Mouse (Mus musculus) intestine, embryonic 14.5 days (tissue): ENCODE data around the gene Gm6793. TPM values are rescaled to one million over a fixed set of nuclear protein-coding genes. Genes with fewer than 3 reads are reported as not detected.

ENCODE experiments used
- ATAC-seq: fragments of 200-750 bp; cut with Nextera tagmentation; replicated peaks from 2 replicates; pipeline ENCODE4 v1.8.0; 2017; ENCODE audit warnings: low read depth, moderate number of reproducible peaks, moderate TSS enrichment, moderate library complexity; ENCODE audit not compliant: low FRiP score, low TSS enrichment
- DNase-seq: peaks from one replicate; pipeline ENCODE4 v3.0.0-alpha.2; 2018; ENCODE audit warnings: low spot score
- H3K27ac ChIP-seq: fragments of 300-500 bp; sonication (generic); 2 replicates; pipeline ENCODE4 v1.5.1; 2014; ENCODE audit warnings: low read depth, mild to moderate bottlenecking, control low read depth
- H3K27me3 ChIP-seq: fragments of 300-500 bp; sonication (generic); replicated peaks from 2 replicates; pipeline ENCODE4 v1.6.1; 2014; ENCODE audit warnings: low read length, control low read depth; ENCODE audit not compliant: control insufficient read depth, insufficient read depth
- H3K36me3 ChIP-seq: fragments of 300-500 bp; sonication (generic); 2 replicates; pipeline ENCODE4 v1.6.1; 2014; ENCODE audit warnings: low read length, control low read depth; ENCODE audit not compliant: control insufficient read depth, insufficient read depth
- H3K4me1 ChIP-seq: fragments of 300-500 bp; sonication (generic); replicated peaks from 2 replicates; pipeline ENCODE4 v1.6.1; 2014; ENCODE audit warnings: low read length, control low read depth, mixed read lengths; ENCODE audit not compliant: control insufficient read depth, insufficient read depth
- H3K4me2 ChIP-seq: fragments of 300-500 bp; sonication (generic); 2 replicates; pipeline ENCODE4 v1.6.1; 2014; ENCODE audit warnings: low read length
- H3K4me3 ChIP-seq: fragments of 300-500 bp; sonication (generic); 2 replicates; pipeline ENCODE4 v1.5.1; 2014; ENCODE audit warnings: low read depth, low read length, control low read depth, mixed read lengths
- H3K9ac ChIP-seq: fragments of 300-500 bp; sonication (generic); 2 replicates; pipeline ENCODE4 v1.6.1; 2014; ENCODE audit warnings: mild to moderate bottlenecking, low read length
- H3K9me3 ChIP-seq: fragments of 300-500 bp; sonication (generic); 2 replicates; pipeline ENCODE4 v1.6.1; 2016; ENCODE audit warnings: low read length, control low read depth; ENCODE audit not compliant: control insufficient read depth
- WGBS: fragments of 180-500 bp; shearing (Covaris S2); extraction: QIAGEN DNeasy Blood & Tissue Kit; methylation state at CpG from one replicate; pipeline ENCODE4 v1.1.7; 2014; 5-methylcytosine and 5-hydroxymethylcytosine counted together
- polyA plus RNA-seq: library from polyadenylated mRNA; unstranded; fragments of >200 nt; fragmentation: Nextera tagmentation; extraction: Ambion mirVana; gene quantifications from 2 replicates; pipeline ENCODE4 v1.2.1, GENCODE M21; 2014

Gm6793 gene
- polyA plus RNA-seq, 1 experiment from 2014 or later, result 0.91 TPM

DNA sequence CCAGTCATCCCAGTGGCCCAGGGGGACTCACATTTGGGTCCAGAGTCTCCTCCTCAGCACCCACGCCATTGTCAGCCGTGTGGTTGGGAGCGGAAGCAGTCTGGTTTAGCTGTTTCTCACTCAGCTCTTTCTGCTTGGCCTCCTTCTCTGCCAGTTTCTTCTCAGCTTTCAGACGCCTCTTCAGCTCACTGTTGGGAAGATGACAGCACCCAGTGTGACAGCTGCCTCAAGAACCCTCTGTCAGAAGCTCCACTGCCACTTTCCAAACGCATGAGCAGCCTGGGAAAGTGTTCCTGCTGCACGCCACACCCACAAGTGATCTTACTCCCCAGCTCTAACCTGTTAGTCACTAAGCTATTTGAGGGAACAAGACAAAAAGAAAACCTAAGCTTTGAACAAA is 9.2 kb downstream of the Gm6793 start:
- H3K9me3 ChIP-seq, result no peaks in the 10 kb centered on the region
- no peak overlapping the region for H3K9ac ChIP-seq
- no peak overlapping the region for H3K27ac ChIP-seq
- no peaks in the 10 kb centered on the region for H3K27me3 ChIP-seq
- ATAC-seq (no peak), DNase-seq (no peak)
- H3K36me3 ChIP-seq, result peaks cover 56% of the 10 kb centered on the region
- no peak overlapping the region for H3K4me2 ChIP-seq
- peaks cover 5% of the 10 kb centered on the region for H3K4me1 ChIP-seq
- H3K4me3 ChIP-seq, result no peak overlapping the region
- 93% methylated on average over 6 of the region's 6 CpGs for WGBS

DNA sequence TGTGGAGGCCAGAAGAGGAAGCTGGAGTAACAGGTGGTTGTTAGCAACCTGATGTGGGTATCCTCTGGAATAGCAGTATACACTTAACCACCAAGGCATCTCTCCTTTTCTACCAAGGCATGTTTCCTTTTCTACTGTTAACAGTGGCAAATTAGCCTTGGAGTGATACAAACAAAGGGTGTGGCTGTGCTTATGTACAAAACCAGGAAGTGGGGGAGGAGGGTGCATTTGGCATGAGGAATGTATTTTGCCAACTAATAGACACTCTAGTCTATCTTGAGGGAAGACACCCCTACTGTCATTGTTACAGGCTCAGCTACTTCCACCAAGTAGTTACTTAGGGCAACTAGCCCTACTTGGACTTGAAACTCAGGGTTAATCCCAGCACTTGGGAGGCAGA is 10.1 kb downstream of the Gm6793 start:
- no peak overlapping the region for H3K4me3 ChIP-seq
- DNase-seq (no peak), ATAC-seq (no peak)
- H3K27ac ChIP-seq, result no peak overlapping the region
- no peak overlapping the region for H3K4me2 ChIP-seq
- no peak overlapping the region for H3K9ac ChIP-seq
- H3K4me1 ChIP-seq, result no peaks in the 10 kb centered on the region
- H3K36me3 ChIP-seq, result peaks cover 65% of the 10 kb centered on the region
- no peaks in the 10 kb centered on the region for H3K27me3 ChIP-seq
- H3K9me3 ChIP-seq, result no peaks in the 10 kb centered on the region

DNA sequence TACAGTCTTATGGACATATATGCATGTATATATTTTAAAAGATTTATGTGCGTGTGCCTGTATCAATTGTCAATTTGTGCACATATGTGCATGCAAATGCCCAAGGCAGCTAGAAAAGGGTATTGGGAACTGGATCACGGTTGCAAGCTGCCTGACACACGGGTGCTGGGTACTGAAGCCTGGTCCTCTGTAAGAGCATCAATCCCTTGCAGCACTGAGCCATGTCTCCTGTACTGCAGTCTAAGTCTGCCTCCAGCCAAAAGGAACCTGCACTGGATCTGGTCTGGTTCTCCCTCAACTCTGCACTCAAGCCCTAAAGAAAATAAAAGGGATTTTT is 22.2 kb downstream of the Gm6793 start:
- Histone ChIP-seq H3K4me3 (no peak overlapping the region), H3K4me1 (peaks cover 6% of the 10 kb centered on the region), H3K27ac (no peak overlapping the region), H3K9ac (no peak overlapping the region), H3K27me3 (no peaks in the 10 kb centered on the region), H3K4me2 (peak overlapping the region; percentile 85; the same call in 1 of the 2 replicates), H3K9me3 (no peaks in the 10 kb centered on the region), H3K36me3 (peaks cover 66% of the 10 kb centered on the region)
- no peak for ATAC-seq
- WGBS, result 67% methylated on average over 3 of the region's 3 CpGs
- peak; percentile 52 for DNase-seq

DNA sequence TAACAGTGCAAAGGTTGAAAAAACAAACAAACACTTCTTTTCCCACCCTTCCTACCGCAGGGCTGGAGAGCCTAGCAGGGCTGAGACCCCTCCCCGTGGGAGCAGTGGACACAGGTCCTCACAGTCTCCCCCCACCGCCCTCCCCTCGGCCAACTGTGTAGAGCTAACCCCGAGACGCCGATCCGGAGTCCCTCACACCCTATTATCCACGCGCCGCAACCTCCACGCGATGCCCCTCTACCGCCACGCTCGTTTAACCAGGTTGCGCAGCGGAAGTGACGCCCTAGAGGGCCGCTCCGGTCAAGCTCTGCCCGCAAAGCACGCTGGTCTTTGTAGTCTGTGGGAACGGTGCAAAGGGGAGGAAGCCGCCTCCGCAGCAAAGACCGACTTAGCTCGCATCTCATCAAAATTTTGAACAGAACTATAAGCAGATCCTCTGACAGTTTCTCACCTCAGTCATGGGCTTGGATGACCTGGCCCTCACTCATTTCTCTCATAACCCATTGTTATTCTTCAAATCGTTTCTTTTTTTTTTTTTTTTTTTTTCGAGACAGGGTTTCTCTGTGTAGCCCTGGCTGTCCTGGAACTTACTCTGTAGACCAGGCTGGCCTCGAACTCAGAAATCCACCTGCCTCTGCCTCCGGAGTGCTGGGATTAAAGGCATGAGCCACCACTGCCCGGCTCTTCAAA is 22.7 kb downstream of the Gm6793 start, which contains the start of gene Adat1:
TSS of gene Adat1 (minus strand) at position 290 of the 690 bp plus-strand sequence.
- 4% methylated on average over 32 of the region's 33 CpGs for WGBS
- peak; percentile 93 for ATAC-seq
- peak within 1 kb of the TSS; percentile 79 for H3K9ac ChIP-seq
- no peaks in the 10 kb centered on the region for H3K27me3 ChIP-seq
- H3K27ac ChIP-seq, result no peak within 1 kb of the TSS
- peaks cover 6% of the 10 kb centered on the region for H3K4me1 ChIP-seq
- peaks cover 65% of the 10 kb centered on the region for H3K36me3 ChIP-seq
- H3K4me3 ChIP-seq, result peak within 1 kb of the TSS; percentile 79
- DNase-seq, result peak; percentile 93
- H3K4me2 ChIP-seq, result peak within 1 kb of the TSS; percentile 85
- H3K9me3 ChIP-seq, result no peaks in the 10 kb centered on the region

DNA sequence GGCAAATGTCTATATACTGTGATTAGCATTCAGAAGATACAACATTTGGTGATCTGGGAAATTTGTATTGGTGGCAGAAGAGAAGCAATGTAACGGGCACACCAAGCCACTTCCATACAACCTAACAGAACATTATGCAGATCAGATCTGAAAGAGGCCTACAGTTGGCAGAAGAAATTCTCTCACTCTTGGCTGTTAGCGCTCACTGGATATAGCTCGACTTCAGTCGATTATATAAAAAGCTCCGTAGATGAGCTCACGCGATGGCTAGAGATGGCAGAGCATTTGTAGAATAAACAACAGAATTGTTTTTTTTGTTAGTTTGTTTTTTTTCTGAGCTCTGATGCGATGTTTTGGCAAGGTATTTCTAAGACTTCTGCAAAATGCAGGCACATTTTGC is 23.6 kb downstream of the Gm6793 start:
- DNase-seq (no peak), ATAC-seq (no peak)
- 52% methylated on average over 8 of the region's 8 CpGs for WGBS
- H3K9me3 ChIP-seq, result no peaks in the 10 kb centered on the region
- peaks cover 63% of the 10 kb centered on the region for H3K36me3 ChIP-seq
- H3K4me1 ChIP-seq, result peaks cover 6% of the 10 kb centered on the region
- no peaks in the 10 kb centered on the region for H3K27me3 ChIP-seq
- H3K27ac ChIP-seq, result no peak overlapping the region
- peak overlapping the region; percentile 79 for H3K4me3 ChIP-seq
- H3K9ac ChIP-seq, result peak overlapping the region; percentile 79
- H3K4me2 ChIP-seq, result peak overlapping the region; percentile 85

DNA sequence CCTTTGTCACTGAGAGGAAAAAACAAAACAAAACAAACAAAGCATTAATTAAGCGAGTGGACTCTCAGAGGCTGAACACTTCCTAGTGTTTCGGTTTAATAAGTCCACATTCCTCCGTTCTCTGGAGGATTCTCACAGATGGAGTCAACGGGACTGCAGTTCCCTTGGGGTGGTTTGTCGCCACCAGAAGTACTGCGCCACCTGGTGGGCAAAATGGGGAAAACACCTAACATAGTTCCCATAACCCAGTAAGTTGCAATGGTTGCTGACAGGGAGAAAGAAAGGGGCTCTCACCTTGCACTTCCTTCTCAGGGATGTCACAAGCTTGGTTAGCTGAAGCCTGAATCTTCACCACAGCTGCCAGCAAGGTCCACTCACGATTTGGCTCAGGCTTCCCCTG is 24.9 kb downstream of the Gm6793 start:
- no peaks in the 10 kb centered on the region for H3K9me3 ChIP-seq
- peaks cover 6% of the 10 kb centered on the region for H3K4me1 ChIP-seq
- no peak overlapping the region for H3K9ac ChIP-seq
- no peak overlapping the region for H3K27ac ChIP-seq
- no peak for ATAC-seq
- 16% methylated on average over 7 of the region's 7 CpGs for WGBS
- peaks cover 61% of the 10 kb centered on the region for H3K36me3 ChIP-seq
- no peak overlapping the region for H3K4me2 ChIP-seq
- peak; percentile 95 for DNase-seq
- H3K27me3 ChIP-seq, result no peaks in the 10 kb centered on the region
- no peak overlapping the region for H3K4me3 ChIP-seq

DNA sequence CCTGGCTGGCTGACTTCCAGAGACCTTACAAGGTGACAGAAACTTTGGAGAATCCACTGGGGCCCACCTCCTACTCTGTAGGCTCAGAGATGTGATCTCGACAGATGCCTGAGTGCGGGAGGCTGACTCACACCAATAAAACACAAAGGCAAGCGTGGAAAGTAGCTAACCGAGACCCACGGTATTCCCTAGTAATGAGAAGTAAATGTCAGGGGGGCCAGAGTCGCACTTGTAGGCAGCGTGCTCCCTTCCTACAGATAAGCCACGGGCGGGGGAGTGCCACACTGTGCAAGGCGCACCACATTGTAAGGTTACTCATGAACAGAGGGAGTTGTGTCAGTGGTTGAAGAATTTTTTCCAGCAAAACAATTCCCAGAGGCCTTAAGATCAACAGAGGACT is 30.3 kb downstream of the Gm6793 start:
- Histone ChIP-seq H3K9ac (no peak overlapping the region), H3K27ac (no peak overlapping the region), H3K4me2 (no peak overlapping the region), H3K4me3 (no peak overlapping the region), H3K9me3 (no peaks in the 10 kb centered on the region), H3K27me3 (no peaks in the 10 kb centered on the region), H3K4me1 (no peaks in the 10 kb centered on the region), H3K36me3 (peaks cover 64% of the 10 kb centered on the region)
- WGBS, result 75% methylated on average over 10 of the region's 10 CpGs
- ATAC-seq (no peak), DNase-seq (no peak)

DNA sequence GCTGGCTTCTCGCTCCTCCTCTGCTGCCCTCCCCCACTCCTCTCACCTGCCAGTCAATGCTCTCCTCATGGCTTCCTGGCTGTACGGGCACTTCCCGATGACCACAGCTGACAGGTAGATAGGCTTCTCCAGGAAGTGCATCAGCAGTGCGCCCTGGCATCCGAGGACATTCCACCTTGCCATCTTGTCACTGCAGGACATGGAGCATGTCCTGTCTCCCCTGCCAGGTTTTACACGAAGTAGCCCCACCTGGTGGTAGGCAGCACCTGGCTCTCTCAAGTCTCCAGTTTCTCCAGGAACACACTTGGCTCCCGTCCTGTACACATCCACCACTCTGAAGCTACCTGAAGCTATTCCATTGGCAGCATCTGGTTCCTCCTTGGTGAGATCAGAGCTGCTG is 32.7 kb downstream of the Gm6793 start:
- DNase-seq (no peak), ATAC-seq (no peak)
- Histone ChIP-seq H3K9me3 (no peaks in the 10 kb centered on the region), H3K27me3 (no peaks in the 10 kb centered on the region), H3K4me3 (no peak overlapping the region), H3K27ac (no peak overlapping the region), H3K36me3 (peaks cover 61% of the 10 kb centered on the region), H3K9ac (no peak overlapping the region), H3K4me1 (no peaks in the 10 kb centered on the region), H3K4me2 (no peak overlapping the region)
- 78% methylated on average over 7 of the region's 7 CpGs for WGBS

DNA sequence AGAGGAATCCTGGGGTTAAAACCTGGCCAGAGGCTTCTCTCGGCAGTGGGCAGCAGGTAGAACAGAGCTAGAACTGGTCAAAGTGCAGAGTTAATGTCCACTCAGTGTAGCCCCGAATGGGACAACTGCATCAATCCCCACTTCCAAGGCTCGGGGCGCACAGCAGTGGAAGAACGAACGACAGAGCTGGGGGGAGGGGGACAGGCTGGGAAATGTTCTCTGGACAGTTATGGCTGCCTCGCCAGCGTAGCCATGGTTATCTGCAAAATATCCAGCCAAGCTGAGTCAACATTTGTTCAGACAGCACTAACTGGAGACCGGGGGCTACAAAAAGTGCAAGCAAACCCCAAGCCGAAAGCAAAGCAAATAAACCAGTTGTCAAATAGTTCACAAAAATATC is 36.7 kb downstream of the Gm6793 start:
- Histone ChIP-seq H3K27me3 (no peaks in the 10 kb centered on the region), H3K4me1 (no peaks in the 10 kb centered on the region), H3K4me3 (no peak overlapping the region), H3K27ac (no peak overlapping the region), H3K9ac (no peak overlapping the region), H3K4me2 (no peak overlapping the region), H3K36me3 (peaks cover 46% of the 10 kb centered on the region), H3K9me3 (0 out of 2 replicates have a peak, but pooled peaks cover 3% of the 10 kb centered on the region)
- DNase-seq, result no peak
- ATAC-seq, result no peak
- 69% methylated on average over 10 of the region's 10 CpGs for WGBS
